Mouse (Mus musculus) hindbrain, embryonic 12.5 days (tissue): ENCODE results near the gene Foxp2. TPM values are rescaled to one million over a fixed set of nuclear protein-coding genes. Genes with fewer than 3 reads are reported as not detected.

Experiments used
- ATAC-seq: fragments of 200-750 bp; cut with Nextera tagmentation; 2 replicates; pipeline ENCODE4 v1.8.0; 2017; ENCODE audit warnings: moderate TSS enrichment; ENCODE audit not compliant: low FRiP score
- H3K27ac ChIP-seq: fragments of 300-500 bp; sonication (generic); 2 replicates; pipeline ENCODE4 v1.5.1; 2016; ENCODE audit warnings: mild to moderate bottlenecking
- H3K27me3 ChIP-seq: fragments of 300-500 bp; sonication (generic); 2 replicates; pipeline ENCODE4 v1.6.1; 2016; ENCODE audit warnings: mild to moderate bottlenecking
- H3K36me3 ChIP-seq: fragments of 300-500 bp; sonication (generic); 2 replicates; pipeline ENCODE4 v1.6.1; 2016; ENCODE audit warnings: mild to moderate bottlenecking
- H3K4me1 ChIP-seq: fragments of 300-500 bp; sonication (generic); 2 replicates; pipeline ENCODE4 v1.6.1; 2016
- H3K4me2 ChIP-seq: fragments of 300-500 bp; sonication (generic); replicated peaks from 2 replicates; pipeline ENCODE4 v1.6.1; 2016; ENCODE audit warnings: mild to moderate bottlenecking
- H3K4me3 ChIP-seq: fragments of 300-500 bp; sonication (generic); 2 replicates; pipeline ENCODE4 v1.5.1; 2016; ENCODE audit warnings: mild to moderate bottlenecking
- H3K9ac ChIP-seq: fragments of 300-500 bp; sonication (generic); 2 replicates; pipeline ENCODE4 v1.6.1; 2016; ENCODE audit warnings: mild to moderate bottlenecking, moderate library complexity
- H3K9me3 ChIP-seq: fragments of 300-500 bp; sonication (generic); replicated peaks from 2 replicates; pipeline ENCODE4 v1.6.1; 2016; ENCODE audit warnings: mild to moderate bottlenecking
- WGBS: fragments of 180-500 bp; shearing (Covaris S2); methylation state at CpG from one replicate; pipeline ENCODE4 v1.1.7; 2016; 5-methylcytosine and 5-hydroxymethylcytosine counted together
- polyA plus RNA-seq: library from polyadenylated mRNA; unstranded; fragments of >200 nt; fragmentation: Nextera tagmentation; extraction: Ambion mirVana; gene quantifications from 2 replicates; pipeline ENCODE4 v1.2.1, GENCODE M21; 2016

Gene Foxp2
- polyA plus RNA-seq, 1 experiment from 2014 or later, result 48.4 TPM

GRCm38 (mm10) chr6:14924976-14925489 is 23.9 kb downstream of the Foxp2 start:
- H3K27ac ChIP-seq, result no peak overlapping the region
- H3K4me1 ChIP-seq, result no peaks in the 10 kb centered on the region
- H3K9ac ChIP-seq, result no peak overlapping the region
- 88% methylated on average over 4 of the region's 4 CpGs for WGBS
- no peak for ATAC-seq
- H3K9me3 ChIP-seq, result no peaks in the 10 kb centered on the region
- H3K4me2 ChIP-seq, result no peak overlapping the region
- no peak overlapping the region for H3K4me3 ChIP-seq
- H3K27me3 ChIP-seq, result no peaks in the 10 kb centered on the region
- H3K36me3 ChIP-seq, result no peaks in the 10 kb centered on the region

- H3K4me2 ChIP-seq, result no peak overlapping the region
- no peaks in the 10 kb centered on the region for H3K36me3 ChIP-seq
- 84% methylated on average over 6 of the region's 6 CpGs for WGBS
- no peaks in the 10 kb centered on the region for H3K4me1 ChIP-seq
- H3K4me3 ChIP-seq, result no peak overlapping the region
- H3K27me3 ChIP-seq, result no peaks in the 10 kb centered on the region
- H3K9ac ChIP-seq, result no peak overlapping the region
- peaks cover 5% of the 10 kb centered on the region; the same call in 1 of the 2 replicates for H3K9me3 ChIP-seq
- H3K27ac ChIP-seq, result no peak overlapping the region
- ATAC-seq, result no peak
These were observed 49.9 kb downstream of the Foxp2 start for GRCm38 (mm10) chr6:14951060-14951459.

DNA sequence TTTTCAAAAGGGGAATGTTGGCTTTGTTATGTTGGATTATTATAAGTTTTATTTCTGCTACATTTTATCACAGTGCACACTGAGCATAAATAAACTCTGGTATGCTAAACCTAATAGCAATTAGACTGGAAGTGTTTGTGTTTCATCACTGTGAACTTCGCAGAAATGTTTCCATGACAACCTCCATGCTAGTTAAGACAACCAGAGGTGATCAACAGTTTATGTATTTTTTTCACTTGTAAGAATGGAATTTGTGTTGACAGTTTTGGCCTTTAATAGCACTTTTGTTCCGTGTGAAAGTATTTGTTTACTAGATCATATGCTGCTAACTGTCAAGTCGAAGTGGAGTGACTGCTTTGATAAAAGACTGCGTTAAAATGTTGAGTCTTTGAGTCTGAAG is 51.6 kb downstream of the Foxp2 start:
- Histone ChIP-seq H3K4me1 (no peaks in the 10 kb centered on the region), H3K9me3 (peaks cover 5% of the 10 kb centered on the region; the same call in 1 of the 2 replicates), H3K9ac (no peak overlapping the region), H3K36me3 (no peaks in the 10 kb centered on the region), H3K27ac (no peak overlapping the region), H3K4me2 (no peak overlapping the region), H3K4me3 (no peak overlapping the region), H3K27me3 (no peaks in the 10 kb centered on the region)
- WGBS, result 49% methylated on average over 4 of the region's 4 CpGs
- ATAC-seq, result no peak

GRCm38 (mm10) chr6:14977042-14977441 is 75.9 kb downstream of the Foxp2 start:
- Histone ChIP-seq H3K27ac (no peak overlapping the region), H3K4me2 (no peak overlapping the region), H3K36me3 (no peaks in the 10 kb centered on the region), H3K9ac (no peak overlapping the region), H3K4me3 (no peak overlapping the region), H3K4me1 (no peaks in the 10 kb centered on the region), H3K27me3 (no peaks in the 10 kb centered on the region), H3K9me3 (no peaks in the 10 kb centered on the region)
- ATAC-seq, result no peak
- WGBS, result 88% methylated on average over 3 of the region's 3 CpGs

DNA sequence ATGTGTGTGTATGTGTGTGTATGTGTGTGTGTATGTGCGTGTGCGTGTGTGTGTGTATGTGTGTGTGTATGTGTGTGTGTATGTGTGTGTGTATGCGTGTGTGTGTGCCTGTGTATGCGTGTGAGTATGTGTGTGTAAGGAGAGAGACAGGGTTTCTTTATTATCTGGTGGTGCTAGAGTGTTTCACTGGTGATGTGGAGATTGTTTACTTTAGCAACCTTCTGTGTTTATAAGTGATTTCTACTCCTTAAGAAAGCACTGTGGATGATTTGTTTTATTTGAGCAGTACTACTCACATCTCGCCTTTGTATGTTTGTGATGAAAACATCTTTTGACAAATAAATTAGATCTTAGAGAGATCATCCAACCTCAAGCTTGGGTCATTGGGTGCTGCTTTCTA is 77.1 kb downstream of the Foxp2 start:
- ATAC-seq, result no peak
- H3K9me3 ChIP-seq, result no peaks in the 10 kb centered on the region
- H3K27me3 ChIP-seq, result no peaks in the 10 kb centered on the region
- no peak overlapping the region for H3K27ac ChIP-seq
- H3K36me3 ChIP-seq, result no peaks in the 10 kb centered on the region
- no peak overlapping the region for H3K9ac ChIP-seq
- no peak overlapping the region for H3K4me2 ChIP-seq
- WGBS, result 87% methylated on average over 5 of the region's 5 CpGs
- no peaks in the 10 kb centered on the region for H3K4me1 ChIP-seq
- H3K4me3 ChIP-seq, result no peak overlapping the region

GRCm38 (mm10) chr6:15008113-15008512 is 107.0 kb downstream of the Foxp2 start:
- WGBS, result 89% methylated on average over 1 of the region's 1 CpGs
- Histone ChIP-seq H3K9me3 (no peaks in the 10 kb centered on the region), H3K9ac (no peak overlapping the region), H3K4me3 (no peak overlapping the region), H3K27ac (no peak overlapping the region), H3K4me2 (no peak overlapping the region), H3K36me3 (no peaks in the 10 kb centered on the region), H3K27me3 (no peaks in the 10 kb centered on the region), H3K4me1 (no peaks in the 10 kb centered on the region)
- ATAC-seq, result no peak

DNA sequence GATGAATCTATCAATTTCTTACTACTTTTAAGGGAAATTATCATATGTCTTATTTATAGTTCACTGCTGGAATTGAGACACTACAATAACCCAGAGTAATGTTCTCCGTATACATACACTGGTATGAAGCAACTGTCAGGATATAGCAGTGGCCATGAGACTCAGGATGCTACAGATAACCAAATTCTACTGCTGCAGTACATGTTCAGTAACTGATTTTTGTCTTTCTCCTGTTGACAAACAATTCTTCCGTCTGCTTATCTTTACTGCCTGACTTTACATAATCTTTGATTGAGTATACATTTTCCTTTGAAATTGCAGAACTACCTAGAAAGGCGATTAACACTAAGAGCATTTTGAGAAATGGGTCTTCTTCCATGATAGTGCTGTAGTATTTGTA is 127.3 kb downstream of the Foxp2 start:
- Histone ChIP-seq H3K27ac (no peak overlapping the region), H3K4me1 (no peaks in the 10 kb centered on the region), H3K9ac (no peak overlapping the region), H3K4me2 (no peak overlapping the region), H3K36me3 (no peaks in the 10 kb centered on the region), H3K4me3 (no peak overlapping the region), H3K27me3 (no peaks in the 10 kb centered on the region), H3K9me3 (no peaks in the 10 kb centered on the region)
- ATAC-seq, result no peak
- 90% methylated on average over 3 of the region's 3 CpGs for WGBS

GRCm38 (mm10) chr6:15029446-15030125 is 128.4 kb downstream of the Foxp2 start:
- Histone ChIP-seq H3K9me3 (no peaks in the 10 kb centered on the region), H3K4me2 (no peak overlapping the region), H3K27ac (no peak overlapping the region), H3K4me3 (no peak overlapping the region), H3K36me3 (no peaks in the 10 kb centered on the region), H3K4me1 (no peaks in the 10 kb centered on the region), H3K27me3 (no peaks in the 10 kb centered on the region), H3K9ac (no peak overlapping the region)
- ATAC-seq, result no peak
- WGBS, result 82% methylated on average over 7 of the region's 7 CpGs

- no peaks in the 10 kb centered on the region for H3K4me1 ChIP-seq
- no peak overlapping the region for H3K4me2 ChIP-seq
- H3K27ac ChIP-seq, result no peak overlapping the region
- H3K9ac ChIP-seq, result no peak overlapping the region
- 27% methylated on average over 1 of the region's 1 CpGs for WGBS
- no peaks in the 10 kb centered on the region for H3K27me3 ChIP-seq
- H3K4me3 ChIP-seq, result no peak overlapping the region
- no peak for ATAC-seq
- no peaks in the 10 kb centered on the region for H3K36me3 ChIP-seq
- no peaks in the 10 kb centered on the region for H3K9me3 ChIP-seq
These were observed 162.1 kb downstream of the Foxp2 start for GRCm38 (mm10) chr6:15063246-15063645.

GRCm38 (mm10) chr6:15101548-15101947 is 200.4 kb downstream of the Foxp2 start:
- Histone ChIP-seq H3K4me2 (no peak overlapping the region), H3K36me3 (no peaks in the 10 kb centered on the region), H3K9me3 (no peaks in the 10 kb centered on the region), H3K4me3 (no peak overlapping the region), H3K27ac (no peak overlapping the region), H3K9ac (no peak overlapping the region), H3K27me3 (no peaks in the 10 kb centered on the region), H3K4me1 (no peaks in the 10 kb centered on the region)
- ATAC-seq, result no peak
- WGBS, result 79% methylated on average over 1 of the region's 1 CpGs

DNA sequence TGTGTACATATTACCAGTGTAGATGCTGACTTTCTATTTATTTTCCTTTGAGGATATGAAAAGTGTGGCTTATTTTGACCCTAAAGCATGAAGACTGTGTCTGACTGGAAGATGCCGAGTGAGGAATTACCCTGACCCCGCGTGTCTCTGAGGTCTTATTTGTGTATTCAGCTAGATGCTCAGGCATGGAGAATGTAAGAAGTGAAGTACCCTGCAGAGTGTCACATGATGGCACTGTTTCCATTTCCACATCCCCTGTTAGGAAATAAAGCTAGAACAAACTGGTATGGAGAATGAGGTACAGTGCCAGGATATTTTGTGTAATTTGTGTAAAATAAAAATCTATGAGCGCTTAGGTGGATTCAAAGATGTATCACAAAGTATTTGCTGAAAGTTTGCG is 219.8 kb downstream of the Foxp2 start:
- H3K9ac ChIP-seq, result no peak overlapping the region
- H3K36me3 ChIP-seq, result no peaks in the 10 kb centered on the region
- WGBS, result 66% methylated on average over 5 of the region's 5 CpGs
- no peaks in the 10 kb centered on the region for H3K9me3 ChIP-seq
- H3K27ac ChIP-seq, result no peak overlapping the region
- no peaks in the 10 kb centered on the region for H3K27me3 ChIP-seq
- H3K4me2 ChIP-seq, result no peak overlapping the region
- ATAC-seq, result peak; percentile 76
- no peak overlapping the region for H3K4me3 ChIP-seq
- H3K4me1 ChIP-seq, result no peaks in the 10 kb centered on the region

GRCm38 (mm10) chr6:15121339-15121738 is 220.2 kb downstream of the Foxp2 start:
- Histone ChIP-seq H3K4me1 (no peaks in the 10 kb centered on the region), H3K4me3 (no peak overlapping the region), H3K9me3 (no peaks in the 10 kb centered on the region), H3K4me2 (no peak overlapping the region), H3K27me3 (no peaks in the 10 kb centered on the region), H3K9ac (no peak overlapping the region), H3K36me3 (no peaks in the 10 kb centered on the region), H3K27ac (no peak overlapping the region)
- ATAC-seq, result 0 out of 2 replicates have a peak, but pooled peaks have one; percentile 43

GRCm38 (mm10) chr6:15130142-15130541 is 229.0 kb downstream of the Foxp2 start:
- Histone ChIP-seq H3K27me3 (no peaks in the 10 kb centered on the region), H3K9ac (no peak overlapping the region), H3K36me3 (no peaks in the 10 kb centered on the region), H3K4me2 (no peak overlapping the region), H3K4me3 (no peak overlapping the region), H3K27ac (no peak overlapping the region), H3K9me3 (no peaks in the 10 kb centered on the region), H3K4me1 (no peaks in the 10 kb centered on the region)
- no peak for ATAC-seq
- 73% methylated on average over 2 of the region's 2 CpGs for WGBS
